Comparison of ENCODE assay signal across 8 mouse cellular contexts in genomic region chr17:57096623-57096920, GRCm38 (mm10). TPM values are rescaled to one million over a fixed set of nuclear protein-coding genes. Genes with fewer than 3 reads are reported as not detected.
DNase-seq lines count a peak whose midpoint lies in the region; ATAC-seq lines count a peak whose summit lies in the region.

No protein-coding gene starts in this region.

- no peaks in the 10 kb centered on the region for H3K36me3 ChIP-seq in embryonic facial prominence, embryonic 13.5 days
- H3K36me3 ChIP-seq in kidney, embryonic 14.5 days (ENCODE audit: control insufficient read depth, insufficient read depth, low read length): no peaks in the 10 kb centered on the region
- no peaks in the 10 kb centered on the region for H3K36me3 ChIP-seq in limb, embryonic 15.5 days

- peak overlapping the region; percentile 20; the same call in 1 of the 2 replicates for H3K4me3 ChIP-seq in embryonic facial prominence, embryonic 13.5 days
- peak overlapping the region; percentile 14 for H3K4me3 ChIP-seq in kidney, embryonic 14.5 days (ENCODE audit: low read length)
- H3K4me3 ChIP-seq in limb, embryonic 15.5 days: peak overlapping the region; percentile 24

- H3K27me3 ChIP-seq in embryonic facial prominence, embryonic 13.5 days: peaks cover 16% of the 10 kb centered on the region
- no peaks in the 10 kb centered on the region for H3K27me3 ChIP-seq in kidney, embryonic 14.5 days (ENCODE audit: control insufficient read depth, insufficient read depth, low read length)
- 0 out of 2 replicates have a peak, but pooled peaks cover 3% of the 10 kb centered on the region for H3K27me3 ChIP-seq in limb, embryonic 15.5 days

- peak; percentile 34; the same call in 1 of the 2 replicates for ATAC-seq in embryonic facial prominence, embryonic 13.5 days (ENCODE audit: insufficient number of reproducible peaks, insufficient read depth, low FRiP score, low TSS enrichment, low read depth)
- peak; percentile 83 for ATAC-seq in kidney, embryonic 14.5 days (ENCODE audit: low FRiP score, low TSS enrichment)
- ATAC-seq in limb, embryonic 15.5 days (ENCODE audit: insufficient number of reproducible peaks, low FRiP score, low TSS enrichment, low read depth): peak; percentile 79; the same call in 1 of the 2 replicates

- no peaks in the 10 kb centered on the region for H3K9me3 ChIP-seq in embryonic facial prominence, embryonic 13.5 days
- no peaks in the 10 kb centered on the region for H3K9me3 ChIP-seq in kidney, embryonic 14.5 days (ENCODE audit: control insufficient read depth, low read length)
- no peaks in the 10 kb centered on the region for H3K9me3 ChIP-seq in limb, embryonic 15.5 days

- H3K9ac ChIP-seq in embryonic facial prominence, embryonic 13.5 days: no peak overlapping the region
- H3K9ac ChIP-seq in kidney, embryonic 14.5 days (ENCODE audit: low read depth, low read length): no peak overlapping the region
- no peak overlapping the region for H3K9ac ChIP-seq in limb, embryonic 15.5 days

- no peak overlapping the region for H3K27ac ChIP-seq in embryonic facial prominence, embryonic 13.5 days
- H3K27ac ChIP-seq in kidney, embryonic 14.5 days (ENCODE audit: low read depth, low read length): no peak overlapping the region
- no peak overlapping the region for H3K27ac ChIP-seq in limb, embryonic 15.5 days

- DNase-seq in 3T3-L1 (ENCODE audit: low read depth, low spot score): peak; percentile 74
- peak; percentile 86 to 91 for DNase-seq in adrenal gland, postnatal 36 days
- peak; percentile 58 to 83 for DNase-seq in heart, adult 9 months (ENCODE audit: low spot score in 2 of 2)
- peak; percentile 45 to 71 for DNase-seq in monocyte, adult 2 months (ENCODE audit: low read depth in 1 of 2, low spot score in 2 of 2)
- DNase-seq in spleen, postnatal 14 days (ENCODE audit: low spot score in 2 of 2): peak; percentile 60 to 80

- H3K4me1 ChIP-seq in embryonic facial prominence, embryonic 13.5 days: peaks cover 5% of the 10 kb centered on the region
- no peaks in the 10 kb centered on the region for H3K4me1 ChIP-seq in kidney, embryonic 14.5 days (ENCODE audit: control insufficient read depth, insufficient read depth, low read length)
- H3K4me1 ChIP-seq in limb, embryonic 15.5 days: peaks cover 6% of the 10 kb centered on the region

- H3K4me2 ChIP-seq in embryonic facial prominence, embryonic 13.5 days: peak overlapping the region; percentile 51
- peak overlapping the region; percentile 36 for H3K4me2 ChIP-seq in kidney, embryonic 14.5 days (replicated peaks; ENCODE audit: low read depth, low read length)
- peak overlapping the region; percentile 38 for H3K4me2 ChIP-seq in limb, embryonic 15.5 days

- WGBS in embryonic facial prominence, embryonic 13.5 days: 2% methylated on average over 11 of the region's 11 CpGs
- 1% methylated on average over 11 of the region's 11 CpGs for WGBS in kidney, embryonic 14.5 days
- WGBS in limb, embryonic 15.5 days: 1% methylated on average over 11 of the region's 11 CpGs

RNA-seq across cellular contexts. Expression of gene Tnfsf9, which starts 8.6 kb away (rescaled TPM):
- total RNA-seq in adrenal gland, postnatal 36 days (2021): under 1 TPM; 0.23 to 0.40 TPM
- polyA plus RNA-seq in embryonic facial prominence, embryonic 13.5 days (2015; fragmentation: Nextera tagmentation; extraction: Ambion mirVana): 7.9 and 8.2 TPM in 2 replicates
- polyA plus RNA-seq in kidney, embryonic 14.5 days (2014; fragmentation: Nextera tagmentation; extraction: Ambion mirVana): 9.8 and 10.1 TPM in 2 replicates
- polyA plus RNA-seq in limb, embryonic 15.5 days (2015; fragmentation: Nextera tagmentation; extraction: Ambion mirVana): 7.6 and 8.7 TPM in 2 replicates

RNA-seq across cellular contexts. Expression of gene Tubb4a, which starts 9.0 kb away (rescaled TPM):
- 1 to 10 TPM; 3.7 to 4.2 TPM for total RNA-seq in adrenal gland, postnatal 36 days (2021)
- polyA plus RNA-seq in embryonic facial prominence, embryonic 13.5 days (2015; fragmentation: Nextera tagmentation; extraction: Ambion mirVana): 9.4 and 10.3 TPM in 2 replicates
- polyA plus RNA-seq in kidney, embryonic 14.5 days (2014; fragmentation: Nextera tagmentation; extraction: Ambion mirVana): 23.3 and 23.8 TPM in 2 replicates
- 8.4 and 10.0 TPM in 2 replicates for polyA plus RNA-seq in limb, embryonic 15.5 days (2015; fragmentation: Nextera tagmentation; extraction: Ambion mirVana)

RNA-seq across cellular contexts. Expression of gene Dennd1c, which starts 18.3 kb away (rescaled TPM):
- total RNA-seq in adrenal gland, postnatal 36 days (2021): 1 to 10 TPM; 1.3 to 2.8 TPM
- 1.6 and 2.4 TPM in 2 replicates for polyA plus RNA-seq in embryonic facial prominence, embryonic 13.5 days (2015; fragmentation: Nextera tagmentation; extraction: Ambion mirVana)
- polyA plus RNA-seq in kidney, embryonic 14.5 days (2014; fragmentation: Nextera tagmentation; extraction: Ambion mirVana): 3.4 and 4.4 TPM in 2 replicates
- polyA plus RNA-seq in limb, embryonic 15.5 days (2015; fragmentation: Nextera tagmentation; extraction: Ambion mirVana): 1.6 and 2.2 TPM in 2 replicates

RNA-seq across cellular contexts. Expression of gene Slc25a23, which starts 36.9 kb away (rescaled TPM):
- total RNA-seq in adrenal gland, postnatal 36 days (2021): 10 to 100 TPM; 76.6 to 80.3 TPM
- 9.1 TPM in 2 replicates for polyA plus RNA-seq in embryonic facial prominence, embryonic 13.5 days (2015; fragmentation: Nextera tagmentation; extraction: Ambion mirVana)
- polyA plus RNA-seq in kidney, embryonic 14.5 days (2014; fragmentation: Nextera tagmentation; extraction: Ambion mirVana): 12.9 and 13.2 TPM in 2 replicates
- 5.5 and 5.7 TPM in 2 replicates for polyA plus RNA-seq in limb, embryonic 15.5 days (2015; fragmentation: Nextera tagmentation; extraction: Ambion mirVana)

RNA-seq across cellular contexts. Expression of gene Crb3, which starts 37.7 kb away (rescaled TPM):
- total RNA-seq in adrenal gland, postnatal 36 days (2021): under 1 TPM in 1 of 2 experiments, not detected in 1; 0.82 TPM
- polyA plus RNA-seq in embryonic facial prominence, embryonic 13.5 days (2015; fragmentation: Nextera tagmentation; extraction: Ambion mirVana): 7.3 and 7.9 TPM in 2 replicates
- polyA plus RNA-seq in kidney, embryonic 14.5 days (2014; fragmentation: Nextera tagmentation; extraction: Ambion mirVana): 46.4 and 48.7 TPM in 2 replicates
- 9.7 and 11.4 TPM in 2 replicates for polyA plus RNA-seq in limb, embryonic 15.5 days (2015; fragmentation: Nextera tagmentation; extraction: Ambion mirVana)
